In the genomic region with DNA sequence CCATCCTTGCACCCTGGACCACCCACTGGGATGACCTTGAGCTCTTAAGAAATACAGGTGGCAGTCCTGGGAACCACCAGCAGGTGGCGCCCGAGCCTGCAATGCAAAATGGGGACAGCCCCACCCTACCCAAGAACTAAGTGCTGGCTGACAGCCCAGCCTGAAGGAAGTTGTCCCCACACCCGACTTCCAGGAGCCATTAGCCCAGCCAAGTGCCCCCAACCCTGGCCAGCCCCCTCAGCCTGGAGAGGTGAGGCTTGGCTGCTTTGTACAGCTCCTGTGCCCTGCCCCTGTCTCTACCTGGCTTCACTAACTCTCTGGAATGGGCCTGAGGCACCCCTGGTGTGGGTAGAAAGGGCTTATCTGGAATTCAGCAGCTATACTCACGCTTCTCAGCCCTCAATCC, we compare ENCODE assay signal across 8 mouse cellular contexts. TPM values are rescaled to one million over a fixed set of nuclear protein-coding genes. Genes with fewer than 3 reads are reported as not detected.
DNase-seq lines count a peak whose midpoint lies in the region; ATAC-seq and TF ChIP-seq lines count a peak whose summit lies in the region.

No protein-coding gene starts in this region.

- ATAC-seq in erythroid progenitor cell, adult 5-6 weeks (replicated peaks; ENCODE audit: low FRiP score, poor library complexity, severe bottlenecking): peak; percentile 80
- peak; percentile 14; the same call in 1 of the 2 replicates for ATAC-seq in heart, embryonic 13.5 days (ENCODE audit: extremely low read depth, insufficient number of reproducible peaks, low FRiP score, low TSS enrichment)
- ATAC-seq in liver, embryonic 12.5 days: peak; percentile 55
- peak; percentile 37; the same call in 1 of the 2 replicates for ATAC-seq in stomach, embryonic 16.5 days (ENCODE audit: insufficient read depth, low FRiP score)

- peaks cover 5% of the 10 kb centered on the region for H3K27me3 ChIP-seq in heart, embryonic 13.5 days (replicated peaks)
- peaks cover 8% of the 10 kb centered on the region for H3K27me3 ChIP-seq in liver, embryonic 12.5 days (replicated peaks)
- no peaks in the 10 kb centered on the region for H3K27me3 ChIP-seq in stomach, embryonic 16.5 days (ENCODE audit: control insufficient read depth, insufficient read depth, low read length)

- peak; percentile 87 for DNase-seq in CD4-positive helper T cell, adult 2 months (ENCODE audit: low read depth, low spot score)
- peak; percentile 94 for DNase-seq in brain, embryonic 14.5 days (ENCODE audit: low read depth)
- peak; percentile 97 for DNase-seq in kidney, postnatal 10 days
- DNase-seq in neural tube, embryonic 10.5 days (ENCODE audit: extremely low spot score, low spot score): peak; percentile 90

- no peaks in the 10 kb centered on the region for H3K9me3 ChIP-seq in heart, embryonic 13.5 days
- H3K9me3 ChIP-seq in liver, embryonic 12.5 days (replicated peaks): no peaks in the 10 kb centered on the region
- no peaks in the 10 kb centered on the region for H3K9me3 ChIP-seq in stomach, embryonic 16.5 days (replicated peaks; ENCODE audit: control insufficient read depth, low read length)

- H3K4me2 ChIP-seq in heart, embryonic 13.5 days: peak overlapping the region; percentile 26; the same call in 1 of the 2 replicates
- no peak overlapping the region for H3K4me2 ChIP-seq in liver, embryonic 12.5 days
- H3K4me2 ChIP-seq in stomach, embryonic 16.5 days (ENCODE audit: low read depth, low read length): peak overlapping the region; percentile 46

- TF ChIP-seq POLR2A in brain, embryonic 14.5 days (IDR thresholded peaks at IDR 0.05; ENCODE audit: borderline replicate concordance, extremely low read depth, insufficient read depth, insufficient read length, poor library complexity, severe bottlenecking): no peak

- peak overlapping the region; percentile 70 for H3K27ac ChIP-seq in heart, embryonic 13.5 days (replicated peaks)
- no peak overlapping the region for H3K27ac ChIP-seq in liver, embryonic 12.5 days
- H3K27ac ChIP-seq in stomach, embryonic 16.5 days (ENCODE audit: low read length): peak overlapping the region; percentile 82

- peak; percentile 97 for TF ChIP-seq CTCF in brain, embryonic 14.5 days (IDR thresholded peaks at IDR 0.05; ENCODE audit: borderline replicate concordance, extremely low read depth, insufficient read depth, insufficient read length)

- 5% methylated on average over 4 of the region's 4 CpGs for WGBS in heart, embryonic 13.5 days
- WGBS in liver, embryonic 12.5 days (ENCODE audit: insufficient replicate concordance): 3% methylated on average over 4 of the region's 4 CpGs
- 12% methylated on average over 4 of the region's 4 CpGs for WGBS in stomach, embryonic 16.5 days

- H3K4me1 ChIP-seq in heart, embryonic 13.5 days: peaks cover 58% of the 10 kb centered on the region
- H3K4me1 ChIP-seq in liver, embryonic 12.5 days: peaks cover 49% of the 10 kb centered on the region
- H3K4me1 ChIP-seq in stomach, embryonic 16.5 days (ENCODE audit: control insufficient read depth, insufficient read depth, low read length): peaks cover 68% of the 10 kb centered on the region

- H3K4me3 ChIP-seq in heart, embryonic 13.5 days: no peak overlapping the region
- no peak overlapping the region for H3K4me3 ChIP-seq in liver, embryonic 12.5 days
- no peak overlapping the region for H3K4me3 ChIP-seq in stomach, embryonic 16.5 days (replicated peaks; ENCODE audit: low read length)

- peaks cover 36% of the 10 kb centered on the region for H3K36me3 ChIP-seq in heart, embryonic 13.5 days
- H3K36me3 ChIP-seq in liver, embryonic 12.5 days: peaks cover 5% of the 10 kb centered on the region; the same call in 1 of the 2 replicates
- peaks cover 11% of the 10 kb centered on the region; the same call in 1 of the 2 replicates for H3K36me3 ChIP-seq in stomach, embryonic 16.5 days (ENCODE audit: control insufficient read depth, insufficient read depth, low read length)

- H3K9ac ChIP-seq in heart, embryonic 13.5 days: peak overlapping the region; percentile 75; the same call in 1 of the 2 replicates
- no peak overlapping the region for H3K9ac ChIP-seq in liver, embryonic 12.5 days
- H3K9ac ChIP-seq in stomach, embryonic 16.5 days (ENCODE audit: low read length): peak overlapping the region; percentile 69

RNA-seq across cellular contexts. Expression of a gene that starts 4.1 kb away (rescaled TPM):
- 1.1 and 1.4 TPM in 2 replicates for polyA plus RNA-seq in brain, embryonic 14.5 days (2012; rRNA removed)
- not detected in 2 replicates for total RNA-seq in erythroid progenitor cell, adult 5-6 weeks (2015; ENCODE audit: low replicate concordance)
- 0.13 TPM in 1 of 2 replicates, not detected in the other for total RNA-seq in erythroid progenitor cell, adult 5-6 weeks (2017; ENCODE audit: low replicate concordance)
- 0.35 and 0.41 TPM in 2 replicates for polyA plus RNA-seq in heart, embryonic 13.5 days (2015; fragmentation: Nextera tagmentation; extraction: Ambion mirVana)
- polyA plus RNA-seq in liver, embryonic 12.5 days (2016; fragmentation: Nextera tagmentation; extraction: Ambion mirVana): 0.25 and 0.41 TPM in 2 replicates
- polyA plus RNA-seq in stomach, embryonic 16.5 days (2015; fragmentation: Nextera tagmentation; extraction: Ambion mirVana): 5.7 and 6.3 TPM in 2 replicates

RNA-seq across cellular contexts. Expression of a gene that starts 9.9 kb away (rescaled TPM):
- 91.4 and 105 TPM in 2 replicates for polyA plus RNA-seq in brain, embryonic 14.5 days (2012; rRNA removed)
- 2.9 and 5.9 TPM in 2 replicates for total RNA-seq in erythroid progenitor cell, adult 5-6 weeks (2015; ENCODE audit: low replicate concordance)
- total RNA-seq in erythroid progenitor cell, adult 5-6 weeks (2017; ENCODE audit: low replicate concordance): 9.3 and 12.5 TPM in 2 replicates
- 155 and 164 TPM in 2 replicates for polyA plus RNA-seq in heart, embryonic 13.5 days (2015; fragmentation: Nextera tagmentation; extraction: Ambion mirVana)
- 80.0 and 80.4 TPM in 2 replicates for polyA plus RNA-seq in liver, embryonic 12.5 days (2016; fragmentation: Nextera tagmentation; extraction: Ambion mirVana)
- polyA plus RNA-seq in stomach, embryonic 16.5 days (2015; fragmentation: Nextera tagmentation; extraction: Ambion mirVana): 190 TPM in 2 replicates

RNA-seq across cellular contexts. Expression of a gene that starts 36.6 kb away (rescaled TPM):
- 65.5 and 74.6 TPM in 2 replicates for polyA plus RNA-seq in brain, embryonic 14.5 days (2012; rRNA removed)
- total RNA-seq in erythroid progenitor cell, adult 5-6 weeks (2015; ENCODE audit: low replicate concordance): 12.6 and 25.9 TPM in 2 replicates
- total RNA-seq in erythroid progenitor cell, adult 5-6 weeks (2017; ENCODE audit: low replicate concordance): 9.2 and 11.0 TPM in 2 replicates
- polyA plus RNA-seq in heart, embryonic 13.5 days (2015; fragmentation: Nextera tagmentation; extraction: Ambion mirVana): 19.5 and 20.0 TPM in 2 replicates
- 17.5 and 19.5 TPM in 2 replicates for polyA plus RNA-seq in liver, embryonic 12.5 days (2016; fragmentation: Nextera tagmentation; extraction: Ambion mirVana)
- polyA plus RNA-seq in stomach, embryonic 16.5 days (2015; fragmentation: Nextera tagmentation; extraction: Ambion mirVana): 14.7 and 19.9 TPM in 2 replicates

RNA-seq across cellular contexts. Expression of a gene that starts 52.6 kb away (rescaled TPM):
- polyA plus RNA-seq in brain, embryonic 14.5 days (2012; rRNA removed): 74.5 and 98.3 TPM in 2 replicates
- total RNA-seq in erythroid progenitor cell, adult 5-6 weeks (2015; ENCODE audit: low replicate concordance): 86.5 and 90.1 TPM in 2 replicates
- 47.4 and 93.2 TPM in 2 replicates for total RNA-seq in erythroid progenitor cell, adult 5-6 weeks (2017; ENCODE audit: low replicate concordance)
- polyA plus RNA-seq in heart, embryonic 13.5 days (2015; fragmentation: Nextera tagmentation; extraction: Ambion mirVana): 133 and 152 TPM in 2 replicates
- polyA plus RNA-seq in liver, embryonic 12.5 days (2016; fragmentation: Nextera tagmentation; extraction: Ambion mirVana): 270 and 299 TPM in 2 replicates
- polyA plus RNA-seq in stomach, embryonic 16.5 days (2015; fragmentation: Nextera tagmentation; extraction: Ambion mirVana): 154 and 167 TPM in 2 replicates

RNA-seq across cellular contexts. Expression of a gene that starts 54.4 kb away (rescaled TPM):
- polyA plus RNA-seq in brain, embryonic 14.5 days (2012; rRNA removed): 35.1 and 38.0 TPM in 2 replicates
- total RNA-seq in erythroid progenitor cell, adult 5-6 weeks (2015; ENCODE audit: low replicate concordance): 56.2 and 59.5 TPM in 2 replicates
- 58.9 and 62.4 TPM in 2 replicates for total RNA-seq in erythroid progenitor cell, adult 5-6 weeks (2017; ENCODE audit: low replicate concordance)
- 41.4 and 47.4 TPM in 2 replicates for polyA plus RNA-seq in heart, embryonic 13.5 days (2015; fragmentation: Nextera tagmentation; extraction: Ambion mirVana)
- polyA plus RNA-seq in liver, embryonic 12.5 days (2016; fragmentation: Nextera tagmentation; extraction: Ambion mirVana): 65.1 and 69.8 TPM in 2 replicates
- 69.6 and 74.3 TPM in 2 replicates for polyA plus RNA-seq in stomach, embryonic 16.5 days (2015; fragmentation: Nextera tagmentation; extraction: Ambion mirVana)

Comparison
In these comparisons a context has a peak if more than half of its experiments do, and no peak if none do; other contexts are left out.
1. ATAC-seq: peak in every context shown above with its lines; median percentile 80 in erythroid progenitor cell, adult 5-6 weeks; 55 in liver, embryonic 12.5 days; 37 in stomach, embryonic 16.5 days; 14 in heart, embryonic 13.5 days.